Mouse (Mus musculus): ENCODE data around the gene Kif26b.

- TF ChIP-seq CTCF (IDR thresholded peaks at IDR 0.05; ENCODE audit: low read depth, low read length) (no peak), POLR2A (IDR thresholded peaks at IDR 0.05; ENCODE audit: borderline replicate concordance, low read depth, low read length) (no peak)
Observed at GRCm38 (mm10) chr1:178675542-178676252, 146.8 kb downstream of the Kif26b start.
